Mouse (Mus musculus) stomach, postnatal 0 days (tissue): ENCODE results near the gene 4930507D05Rik.

Experiments used
- CTCF ChIP-seq: IDR thresholded peaks from 2 replicates; pipeline ENCODE4 v1.5.1; 2016; ENCODE audit warnings: antibody characterized with exemption, low read depth, mild to moderate bottlenecking, moderate library complexity
- EP300 ChIP-seq: optimal IDR thresholded peaks from 2 replicates; pipeline ENCODE3; 2016; ENCODE audit warnings: antibody characterized with exemption

DNA sequence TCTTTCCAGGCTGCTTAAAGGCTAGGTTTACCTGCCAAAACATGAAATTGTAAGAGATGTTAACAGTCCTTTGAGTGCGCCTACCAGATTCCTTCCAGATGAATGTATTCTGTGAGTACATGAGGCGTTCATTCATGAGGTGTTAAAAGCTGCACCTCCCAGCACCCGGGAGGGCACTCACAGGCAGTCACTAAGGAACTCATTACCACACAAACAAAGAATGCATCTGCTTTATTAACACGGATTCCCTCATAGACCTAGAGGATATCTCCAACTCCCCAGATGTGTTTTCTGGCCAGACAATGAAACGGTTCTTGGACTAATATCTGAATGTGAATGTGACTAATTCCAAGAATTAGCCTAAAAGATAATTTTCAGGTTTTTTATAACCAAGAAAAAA, 21.8 kb downstream of the 4930507D05Rik start:
- no peak for TF ChIP-seq EP300
- no peak for TF ChIP-seq CTCF
